Mouse (Mus musculus) G1E-ER4 (cell line): ENCODE data around the gene Large1. TPM values are rescaled to one million over a fixed set of nuclear protein-coding genes. Genes with fewer than 3 reads are reported as not detected.

Experiments used
- GATA1 ChIP-seq: IDR thresholded peaks from one replicate; pipeline ENCODE4 v1.8.0; 2012; ENCODE audit warnings: low read length, inconsistent platforms
- polyA plus RNA-seq: library from polyadenylated mRNA; stranded (reverse); fragments of >175 nt; gene quantifications from 2 replicates; pipeline ENCODE4 v1.2.3, GENCODE M21; 2012

Large1 gene
- polyA plus RNA-seq, 1 experiment, result not detected

- TF ChIP-seq GATA1, result no peak
Observed at GRCm38 (mm10) chr8:73310036-73310435, 43.3 kb downstream of the Large1 start.

GRCm38 (mm10) chr8:73303907-73304306 is 49.4 kb downstream of the Large1 start:
- TF ChIP-seq GATA1, result no peak

GRCm38 (mm10) chr8:73302947-73303346 is 50.4 kb downstream of the Large1 start:
- TF ChIP-seq GATA1, result no peak

GRCm38 (mm10) chr8:73295531-73295930 is 57.8 kb downstream of the Large1 start:
- no peak for TF ChIP-seq GATA1

- no peak for TF ChIP-seq GATA1
Observed at GRCm38 (mm10) chr8:73293655-73294054, 59.7 kb downstream of the Large1 start.

GRCm38 (mm10) chr8:73291630-73292029 is 61.7 kb downstream of the Large1 start:
- no peak for TF ChIP-seq GATA1

GRCm38 (mm10) chr8:73290636-73291035 is 62.7 kb downstream of the Large1 start:
- TF ChIP-seq GATA1, result no peak

GRCm38 (mm10) chr8:73289831-73290230 is 63.5 kb downstream of the Large1 start:
- no peak for TF ChIP-seq GATA1

- TF ChIP-seq GATA1, result no peak
Observed at GRCm38 (mm10) chr8:73281996-73282395, 71.3 kb downstream of the Large1 start.

GRCm38 (mm10) chr8:73276015-73276414 is 77.3 kb downstream of the Large1 start:
- TF ChIP-seq GATA1, result no peak

GRCm38 (mm10) chr8:73273150-73273549 is 80.2 kb downstream of the Large1 start:
- no peak for TF ChIP-seq GATA1

- no peak for TF ChIP-seq GATA1
Observed at GRCm38 (mm10) chr8:73270991-73271390, 82.3 kb downstream of the Large1 start.

- TF ChIP-seq GATA1, result no peak
Observed at GRCm38 (mm10) chr8:73257981-73258380, 95.4 kb downstream of the Large1 start.

- no peak for TF ChIP-seq GATA1
Observed at GRCm38 (mm10) chr8:73244186-73244585, 109.2 kb downstream of the Large1 start.

GRCm38 (mm10) chr8:73242066-73242465 is 111.3 kb downstream of the Large1 start:
- no peak for TF ChIP-seq GATA1

- no peak for TF ChIP-seq GATA1
Observed at GRCm38 (mm10) chr8:73234209-73234608, 119.1 kb downstream of the Large1 start.

GRCm38 (mm10) chr8:73233358-73234041 is 119.8 kb downstream of the Large1 start:
- no peak for TF ChIP-seq GATA1

GRCm38 (mm10) chr8:73226841-73227240 is 126.5 kb downstream of the Large1 start:
- TF ChIP-seq GATA1, result no peak

- TF ChIP-seq GATA1, result no peak
Observed at GRCm38 (mm10) chr8:73225654-73226053, 127.7 kb downstream of the Large1 start.
